Mouse (Mus musculus) left cerebral cortex, postnatal 36 days (tissue): Measurements from ENCODE around the gene Spdef. TPM values are rescaled to one million over a fixed set of nuclear protein-coding genes. Genes with fewer than 3 reads are reported as not detected.

Experiments
- DNase-seq, 2 experiments: peaks; one replicate each; pipeline ENCODE4 v3.0.0; 2021 to 2022; ENCODE audit warnings: low spot score in 2 of 2, mixed read lengths in 1 of 2
- intact Hi-C: fragments of 180-260 bp; cut with DNase I; formaldehyde crosslinking; loops from one replicate; pipeline ENCODE4 v1.15.1; 2025
- total RNA-seq, 2 experiments: library from RNA; stranded (reverse); gene quantifications; 2 replicates each; pipeline ENCODE4 v1.2.3; 2021

Spdef gene
- total RNA-seq, result under 1 TPM; 0.48 to 0.49 TPM

GRCm38 (mm10) chr17:27728770-27729169 is at the start of gene Spdef:
TSS of gene Spdef (minus strand) at chr17:27728955.
- intact Hi-C loops, result no loop called here
- no peak for DNase-seq

DNA sequence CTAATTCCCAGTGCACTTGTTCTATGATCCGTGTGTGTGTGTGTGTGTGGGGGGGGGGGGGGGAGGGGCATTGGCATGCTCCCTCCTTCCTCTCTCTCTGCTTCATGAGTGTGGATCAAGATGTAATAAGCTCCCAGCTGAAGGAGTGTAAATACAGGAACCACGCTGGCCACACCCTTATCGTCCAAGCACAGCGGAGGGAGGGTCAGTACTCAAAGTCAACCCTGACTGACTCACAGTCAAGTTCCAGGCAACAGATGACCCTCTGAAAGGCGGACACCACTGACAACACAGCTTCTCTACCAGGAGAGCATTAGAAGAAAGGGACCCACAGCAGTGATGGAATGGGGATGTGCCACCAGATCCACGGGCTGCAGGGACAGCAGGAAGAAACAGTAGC is 49.1 kb upstream of the Spdef start:
- no peak for DNase-seq
- intact Hi-C loops, result no loop called here

GRCm38 (mm10) chr17:27774198-27774597 is 45.4 kb upstream of the Spdef start:
- intact Hi-C loops, result no loop called here
- DNase-seq, result no peak

DNA sequence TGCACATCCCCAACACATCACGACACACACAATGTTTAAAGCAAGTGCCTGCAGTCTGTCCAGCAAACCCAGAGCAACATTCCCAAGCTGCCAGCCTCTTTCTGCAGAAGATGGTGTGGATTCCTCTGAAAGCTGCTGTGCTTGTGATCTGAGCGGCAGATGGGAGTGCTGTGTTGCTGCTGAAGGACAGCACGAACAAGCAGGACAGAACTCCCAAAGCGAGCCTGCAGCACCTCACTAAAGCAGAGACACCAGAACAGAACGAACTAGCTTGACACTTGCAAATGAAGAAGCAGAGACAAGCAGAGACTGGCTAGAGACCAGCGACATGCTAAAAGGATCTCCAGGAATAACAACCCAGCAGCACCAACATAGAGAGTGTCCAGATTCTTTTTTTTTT is 42.9 kb upstream of the Spdef start:
- intact Hi-C loops, result no loop called here
- peak; percentile 36 to 40 for DNase-seq

GRCm38 (mm10) chr17:27768817-27769542 is 40.2 kb upstream of the Spdef start:
- DNase-seq, result peak; percentile 61 to 70
- intact Hi-C loops, result loop anchor here (2.0 to 5.0 kb wide), 2 partner anchors 112 to 234 kb away; partner anchors contain the start of gene Pacsin1

DNA sequence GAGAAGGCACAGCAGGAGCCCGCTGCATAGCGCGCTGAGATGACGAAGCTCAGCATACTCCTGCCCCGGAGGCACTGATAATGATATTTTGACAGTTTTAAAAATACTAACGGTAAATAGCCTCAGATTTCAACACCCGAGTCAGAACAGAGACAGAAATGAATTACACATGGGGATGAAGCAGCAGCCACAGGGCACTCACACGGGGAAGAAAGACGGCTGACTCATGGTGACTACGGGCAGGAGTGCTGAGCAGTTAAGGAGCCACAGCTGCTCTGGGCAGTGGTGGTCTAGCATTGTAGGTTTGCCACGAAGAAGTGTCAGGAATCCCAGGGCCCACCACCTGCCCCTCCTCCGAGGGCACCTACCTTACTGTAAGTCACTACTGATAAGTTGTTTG is 38.8 kb upstream of the Spdef start:
- DNase-seq, result no peak
- intact Hi-C loops, result loop anchor here (5.0 kb wide), 1 partner anchor 110 kb away; the partner anchor contains the start of gene Pacsin1

DNA sequence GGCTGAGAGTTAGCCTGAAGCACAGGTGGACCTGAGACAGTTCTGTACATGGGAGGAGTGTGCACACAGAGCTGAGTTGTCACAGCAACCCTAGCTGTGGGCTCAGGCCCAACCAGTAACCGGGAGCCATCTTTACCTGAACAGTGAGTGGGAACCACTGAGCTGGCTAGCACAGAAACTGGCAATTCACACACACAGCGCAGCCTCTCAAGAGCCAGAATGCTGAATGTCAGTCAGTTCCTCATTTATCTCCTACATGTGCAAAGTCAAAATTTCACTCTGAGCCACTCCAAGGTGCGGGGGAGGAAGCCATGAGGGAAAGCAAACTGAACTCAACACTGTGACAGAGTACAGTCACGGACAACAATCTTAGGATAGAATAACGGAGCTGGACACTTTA is 38.4 kb upstream of the Spdef start:
- peak; percentile 35 for DNase-seq
- intact Hi-C loops, result loop anchor here (5.0 kb wide), 1 partner anchor 110 kb away; the partner anchor contains the start of gene Pacsin1

DNA sequence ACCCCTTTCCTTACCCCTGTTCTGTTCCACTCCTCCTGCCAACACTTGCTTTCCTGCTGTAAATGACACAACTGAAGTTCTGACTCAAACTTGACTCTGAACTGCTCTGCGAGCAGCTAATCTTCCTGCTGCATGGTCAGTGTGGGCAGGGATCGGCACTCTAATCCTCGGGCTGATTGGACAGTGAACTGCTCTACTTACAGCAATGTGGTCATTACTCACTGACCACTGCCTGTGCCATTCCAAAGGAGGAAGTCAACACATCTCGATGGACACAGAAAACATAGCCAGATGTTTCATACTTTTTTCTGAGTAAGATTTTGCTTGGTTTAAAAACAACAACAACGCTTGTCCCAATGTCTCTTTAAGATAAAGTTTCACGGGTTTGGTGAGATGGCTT is 36.3 kb upstream of the Spdef start:
- intact Hi-C loops, result loop anchor here (5.0 kb wide), 1 partner anchor 108 kb away; the partner anchor contains the start of gene Pacsin1
- no peak for DNase-seq

- intact Hi-C loops, result loop anchor here (5.0 kb wide), 1 partner anchor 62 kb away; no protein-coding TSS in a partner anchor
Measured at GRCm38 (mm10) chr17:27764453-27764852, 35.7 kb upstream of the Spdef start.

GRCm38 (mm10) chr17:27762884-27763283 is 34.1 kb upstream of the Spdef start:
- intact Hi-C loops, result loop anchor here (5.0 kb wide), 1 partner anchor 61 kb away; no protein-coding TSS in a partner anchor
- peak; percentile 56 to 66 for DNase-seq

More at GRCm38 (mm10) chr17:27764453-27764852, 35.7 kb upstream of the Spdef start:
- DNase-seq, result no peak

- intact Hi-C loops, result loop anchor here (5.0 kb wide), 1 partner anchor 59 kb away; no protein-coding TSS in a partner anchor
- peak; percentile 80 to 82 for DNase-seq
Measured at GRCm38 (mm10) chr17:27761639-27762336, 33.0 kb upstream of the Spdef start.

- intact Hi-C loops, result loop anchor here (5.0 kb wide), 1 partner anchor 58 kb away; no protein-coding TSS in a partner anchor
- DNase-seq, result no peak
Measured at GRCm38 (mm10) chr17:27760169-27760568, 31.4 kb upstream of the Spdef start.

GRCm38 (mm10) chr17:27751314-27752202 is 22.8 kb upstream of the Spdef start:
- peak; percentile 43 to 48 for DNase-seq
- intact Hi-C loops, result no loop called here

DNA sequence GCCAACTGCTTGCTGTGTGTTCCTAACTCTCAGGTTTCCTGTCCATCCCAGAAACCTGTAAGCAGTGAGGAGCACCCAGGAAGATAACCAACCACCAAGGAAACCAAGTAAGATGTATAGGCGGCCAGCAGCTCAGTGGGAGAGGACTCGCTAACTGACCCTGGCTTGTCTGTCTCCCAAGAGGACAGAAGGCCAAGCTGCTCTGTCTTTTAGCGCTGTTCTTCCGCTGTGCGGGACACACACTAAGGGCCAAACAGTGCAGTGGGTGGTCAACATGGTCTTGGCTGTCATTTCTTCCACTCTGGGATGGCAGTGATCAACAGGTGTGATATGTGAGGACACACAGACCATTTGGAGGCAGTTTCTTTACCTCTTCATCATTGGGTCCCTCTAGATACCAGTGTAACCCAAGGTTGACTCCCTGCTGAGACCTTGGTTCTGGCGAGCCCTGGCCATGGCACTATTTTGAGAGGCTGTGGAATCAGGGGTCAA is 21.7 kb upstream of the Spdef start:
- no peak for DNase-seq
- intact Hi-C loops, result no loop called here

DNA sequence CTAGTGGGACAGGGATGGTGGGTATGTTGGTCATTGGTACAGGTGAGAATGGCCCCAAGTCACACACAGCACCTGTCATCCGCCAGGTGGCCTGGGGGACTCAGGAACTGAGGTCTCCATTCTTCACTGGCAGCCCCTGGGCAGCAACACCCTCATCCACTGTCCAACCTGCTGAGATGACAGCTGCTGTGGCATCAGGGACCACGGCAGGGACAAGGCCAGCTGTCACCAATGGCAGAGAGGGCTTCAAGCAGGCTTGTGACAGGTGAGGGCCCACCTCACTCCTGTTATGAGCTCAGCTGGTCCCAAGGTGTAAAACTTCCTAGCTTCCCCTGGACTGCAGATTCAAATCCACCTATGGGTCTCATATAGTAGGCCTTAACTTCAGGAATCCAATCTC is 19.4 kb upstream of the Spdef start:
- intact Hi-C loops, result no loop called here
- DNase-seq, result no peak

DNA sequence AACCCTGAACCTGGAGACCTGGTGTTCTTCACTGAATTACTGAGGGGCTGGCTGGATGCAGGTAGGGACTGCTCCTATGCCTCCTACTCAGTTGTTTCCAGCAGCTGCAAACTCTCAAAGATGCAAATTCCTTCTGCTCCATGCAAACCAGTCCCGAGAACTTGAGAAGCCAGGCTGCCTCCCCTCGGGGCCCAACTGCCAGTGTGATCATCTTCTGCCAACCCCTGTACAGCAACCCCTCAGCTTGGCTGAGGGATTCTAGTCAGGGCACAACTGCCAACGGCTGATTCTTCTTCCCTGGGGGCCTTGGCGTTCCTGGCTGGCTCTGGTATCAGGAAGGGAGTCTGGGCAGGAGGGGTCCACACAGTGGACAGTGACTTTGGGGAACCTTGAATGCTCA is 17.7 kb upstream of the Spdef start:
- intact Hi-C loops, result no loop called here
- DNase-seq, result no peak

DNA sequence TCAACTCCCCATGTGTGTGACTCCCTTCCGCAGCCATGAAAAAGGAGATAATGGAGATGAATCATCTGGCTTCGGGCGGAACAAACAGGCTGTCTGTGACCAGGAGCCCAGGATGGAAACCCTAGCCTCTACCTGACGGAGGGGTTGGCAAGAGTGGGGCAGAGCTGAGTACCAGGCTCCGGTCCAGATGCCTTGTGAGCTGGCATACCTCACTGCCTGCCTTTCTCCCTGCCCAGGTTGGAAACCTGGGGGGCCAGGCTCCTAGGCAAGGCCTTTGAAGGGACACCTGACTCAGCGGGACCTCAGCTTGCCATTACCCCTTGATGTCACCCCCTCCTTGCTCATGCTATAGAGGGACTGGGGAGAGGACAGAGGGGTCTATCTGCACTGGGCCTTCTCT is 12.2 kb upstream of the Spdef start:
- intact Hi-C loops, result no loop called here
- DNase-seq, result no peak

- no peak for DNase-seq
- intact Hi-C loops, result no loop called here
Measured at GRCm38 (mm10) chr17:27734344-27735073, 5.8 kb upstream of the Spdef start.

DNA sequence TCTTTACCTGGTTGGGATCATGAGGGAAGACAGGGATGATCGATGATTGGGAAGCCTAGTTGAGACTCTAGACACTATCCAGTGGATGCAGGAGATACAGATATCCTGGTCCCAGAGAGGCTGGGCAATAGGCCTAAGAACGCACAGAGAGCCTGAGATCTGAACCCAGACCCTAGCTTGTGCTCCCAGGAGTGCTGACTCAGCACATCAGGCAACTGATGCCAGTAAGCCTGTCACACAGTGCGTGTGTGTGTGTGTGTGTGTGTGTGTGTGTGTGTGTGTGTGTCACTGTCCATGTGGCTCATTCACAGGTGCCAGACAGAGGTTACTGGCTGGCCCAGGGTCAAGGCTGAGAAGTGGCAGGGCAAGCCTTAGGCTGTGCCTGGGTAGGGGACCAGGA is 3.9 kb upstream of the Spdef start:
- DNase-seq, result no peak
- intact Hi-C loops, result no loop called here
